Mouse (Mus musculus): ENCODE data around the gene Rbms3. TPM values are rescaled to one million over a fixed set of nuclear protein-coding genes. Genes with fewer than 3 reads are reported as not detected.

The Rbms3 gene
- total RNA-seq, 4 experiments from 2014 or later = 3.4 to 5.5 (median 3.5) TPM

DNA sequence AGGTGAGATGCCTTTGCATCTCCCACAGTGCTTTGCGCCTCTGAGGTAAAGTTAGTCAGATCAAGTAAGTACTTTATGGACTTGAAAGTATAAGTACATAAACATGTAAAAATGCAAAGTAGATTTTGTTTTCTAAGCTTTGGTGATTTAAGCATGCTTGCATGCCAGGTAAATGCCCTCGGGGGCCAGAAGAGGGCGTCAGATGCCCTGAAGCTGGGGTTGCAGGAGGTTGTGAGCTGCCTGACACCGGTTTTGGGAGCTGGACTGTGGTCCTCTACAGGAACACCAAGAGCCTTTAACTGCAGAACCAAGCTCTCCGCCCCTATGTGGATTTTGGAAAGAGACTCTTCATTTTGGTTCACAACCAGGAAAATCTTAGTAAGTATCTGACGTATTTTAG lies 652.3 kb downstream of the Rbms3 start:
- no peak for DNase-seq (ENCODE audit: low spot score in 2 of 2)

DNA sequence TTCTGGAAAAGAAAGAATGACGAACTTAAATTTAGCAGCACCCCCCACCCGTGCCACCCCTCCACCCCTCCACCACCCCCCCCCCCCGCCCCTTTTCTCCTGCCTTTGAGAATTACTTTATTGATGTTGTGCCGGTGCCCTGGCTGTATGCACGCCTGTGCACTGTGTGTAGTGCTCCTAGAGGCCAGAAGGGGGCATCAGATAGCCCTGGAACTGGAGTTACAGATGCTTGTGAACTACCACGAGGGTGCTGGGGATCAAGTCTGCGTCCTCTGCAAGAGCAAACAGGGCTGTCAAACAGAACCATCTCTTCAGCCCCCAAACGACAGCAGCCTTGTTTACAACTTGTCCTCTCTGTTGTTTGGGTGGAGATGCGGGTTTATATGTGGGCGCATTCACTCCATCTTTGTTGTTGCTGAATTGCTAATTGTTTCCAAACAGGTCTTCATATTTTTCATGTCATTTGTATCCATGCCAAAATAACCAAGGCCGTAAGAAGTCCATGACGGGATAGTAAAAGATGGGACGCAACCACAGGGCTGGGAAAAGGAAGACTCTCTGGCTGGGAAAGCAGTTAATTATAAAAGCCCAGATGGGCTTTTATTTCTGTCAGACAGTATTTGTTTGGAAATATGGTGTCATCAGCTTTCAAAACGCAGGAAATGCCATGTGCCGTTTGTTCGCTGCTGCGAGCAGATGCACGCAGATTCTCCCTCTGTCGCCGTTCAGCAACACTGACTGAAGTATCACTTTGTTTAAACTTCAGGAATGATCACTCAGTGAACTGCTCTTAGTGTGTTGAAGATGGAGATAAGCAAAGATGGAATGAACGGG lies 652.9 kb downstream of the Rbms3 start:
- no peak for DNase-seq (ENCODE audit: low spot score in 2 of 2)

DNA sequence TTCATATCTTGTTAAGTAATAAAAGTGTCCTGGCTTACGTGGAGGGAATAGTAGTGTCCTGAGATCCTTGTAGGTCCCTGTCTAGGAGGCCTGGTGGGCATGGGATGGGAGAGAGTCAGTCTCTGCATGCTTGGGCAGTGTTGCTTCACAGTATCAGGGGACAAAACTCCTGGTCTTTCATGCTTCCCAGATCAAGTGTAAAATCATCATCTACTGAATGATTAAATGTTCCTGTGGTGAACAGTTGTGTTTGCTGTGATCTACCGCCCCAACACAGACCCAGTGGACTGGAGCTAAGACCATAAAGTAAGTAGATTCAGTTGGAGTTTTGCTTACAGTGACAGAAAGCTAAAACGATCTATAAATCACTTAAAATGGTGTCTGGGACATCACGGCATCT lies 654.4 kb downstream of the Rbms3 start:
- no peak for DNase-seq (ENCODE audit: low spot score in 2 of 2)

DNA sequence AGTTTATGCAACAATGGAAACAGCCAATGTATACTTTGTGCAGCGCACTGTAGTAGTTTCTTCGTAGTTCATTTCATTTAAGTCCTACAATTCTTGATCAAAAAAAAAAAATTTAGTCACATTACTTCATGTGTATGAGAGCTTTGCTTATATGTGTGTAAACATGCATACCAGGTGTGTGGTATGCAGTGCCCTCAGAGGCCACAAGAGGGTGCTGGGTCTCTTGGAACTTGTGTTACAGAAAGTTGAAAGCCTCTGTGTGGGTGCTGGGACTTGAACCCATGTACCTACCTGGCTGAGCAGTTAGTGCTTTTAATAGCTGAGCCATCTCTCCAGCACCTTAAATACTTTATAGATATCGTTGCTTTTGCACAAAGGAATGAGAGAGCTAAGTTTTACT lies 655.6 kb downstream of the Rbms3 start:
- DNase-seq (ENCODE audit: low spot score in 2 of 2) = no peak

DNA sequence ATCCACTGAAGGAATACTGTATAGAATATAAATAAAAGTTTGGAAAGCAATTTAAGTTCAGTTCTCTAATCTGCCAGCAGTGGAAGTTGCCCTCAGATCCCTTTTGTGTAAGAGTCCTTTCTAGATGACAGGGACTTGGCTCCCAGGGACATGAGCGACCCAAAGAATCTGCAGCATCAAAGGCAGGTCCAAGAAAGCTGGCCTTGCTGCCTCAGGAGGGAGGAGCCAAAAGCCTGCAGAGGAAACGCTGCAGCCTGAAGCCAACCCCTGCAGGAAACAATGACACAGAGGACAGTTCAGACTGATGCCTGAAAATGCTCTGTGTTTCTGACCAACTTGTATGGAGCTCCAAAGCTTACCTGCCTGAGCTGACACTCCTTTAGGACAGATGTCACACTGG lies 656.1 kb downstream of the Rbms3 start:
- DNase-seq (ENCODE audit: low spot score in 2 of 2) = no peak

DNA sequence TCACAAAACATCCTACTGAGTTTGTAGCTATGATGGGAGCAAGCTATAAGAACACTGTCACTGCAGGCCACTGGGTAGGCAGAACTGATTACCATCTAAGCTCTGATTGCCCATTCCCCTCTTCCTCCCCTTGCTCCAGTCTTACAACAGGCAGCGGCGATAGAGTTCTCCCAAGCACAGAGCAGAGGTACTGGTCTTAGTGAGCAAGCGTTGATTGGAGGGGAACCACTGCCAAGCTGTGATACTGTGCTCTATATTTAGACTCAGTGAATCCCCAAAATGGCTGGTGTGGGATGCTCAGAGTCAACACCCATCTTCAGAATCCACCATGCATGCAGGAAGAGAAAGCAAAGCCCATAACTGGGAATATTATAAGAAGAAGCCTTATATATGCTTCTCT lies 662.4 kb downstream of the Rbms3 start:
- no peak for DNase-seq (ENCODE audit: low spot score in 2 of 2)

DNA sequence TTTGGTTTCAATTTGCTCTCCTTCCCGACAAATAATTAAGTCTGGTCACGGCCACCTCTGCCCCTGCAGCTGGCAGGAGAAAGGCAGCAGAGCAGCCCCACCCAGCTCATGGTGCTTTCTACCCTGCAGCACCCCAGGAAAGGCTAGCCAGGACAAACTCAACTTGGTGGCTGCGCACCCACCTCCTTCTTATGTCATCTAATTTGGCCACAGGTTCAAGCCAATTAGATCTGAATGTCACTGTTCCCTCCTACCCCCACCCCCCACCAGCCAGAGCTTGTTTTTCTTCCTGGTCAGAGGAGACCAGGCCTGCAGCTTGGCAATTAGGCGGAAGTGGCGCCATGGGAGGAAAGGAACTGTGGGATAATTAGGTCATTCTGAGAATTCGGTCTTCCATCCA lies 664.0 kb downstream of the Rbms3 start:
- no peak for DNase-seq (ENCODE audit: low spot score in 2 of 2)

DNA sequence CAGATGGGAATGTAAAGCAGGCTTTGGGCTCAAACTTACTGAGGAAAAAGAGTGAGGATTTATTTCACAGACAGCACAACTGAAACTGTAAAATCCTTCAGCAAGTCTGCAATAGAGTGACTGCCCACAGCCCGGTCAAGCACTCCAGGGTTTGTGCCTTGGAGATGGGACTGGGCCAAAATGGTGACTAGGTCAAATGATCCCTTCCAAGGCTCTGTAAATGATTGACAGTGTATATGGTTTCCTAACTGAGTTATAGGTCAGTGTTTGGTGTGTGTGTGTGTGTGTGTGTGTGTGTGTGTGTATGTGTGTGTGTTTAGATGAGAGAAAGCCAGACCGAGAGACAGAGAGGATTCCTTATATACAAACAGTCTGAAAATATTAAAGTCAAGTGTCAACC lies 673.6 kb downstream of the Rbms3 start:
- no peak for DNase-seq (ENCODE audit: low spot score in 2 of 2)

DNA sequence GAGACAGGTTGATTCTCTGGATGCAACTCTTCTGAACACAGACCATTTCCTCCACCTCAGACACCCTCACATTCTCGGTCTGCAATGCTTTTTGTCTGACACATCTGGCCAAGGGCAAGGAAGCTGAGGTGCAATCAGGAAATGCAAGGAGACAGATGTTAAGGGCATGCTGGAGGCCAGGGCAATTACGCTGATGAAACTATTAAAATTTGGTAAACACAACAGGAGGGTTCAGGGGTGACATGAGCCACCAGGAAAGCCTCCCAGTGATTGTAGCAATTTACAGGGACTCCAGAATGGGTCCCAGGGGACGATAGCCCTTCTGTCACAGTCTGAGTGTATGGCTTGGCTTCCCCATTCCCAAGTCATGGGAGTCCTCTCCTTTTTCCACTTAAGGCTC lies 681.5 kb downstream of the Rbms3 start:
- DNase-seq (ENCODE audit: low spot score in 2 of 2) = no peak

DNA sequence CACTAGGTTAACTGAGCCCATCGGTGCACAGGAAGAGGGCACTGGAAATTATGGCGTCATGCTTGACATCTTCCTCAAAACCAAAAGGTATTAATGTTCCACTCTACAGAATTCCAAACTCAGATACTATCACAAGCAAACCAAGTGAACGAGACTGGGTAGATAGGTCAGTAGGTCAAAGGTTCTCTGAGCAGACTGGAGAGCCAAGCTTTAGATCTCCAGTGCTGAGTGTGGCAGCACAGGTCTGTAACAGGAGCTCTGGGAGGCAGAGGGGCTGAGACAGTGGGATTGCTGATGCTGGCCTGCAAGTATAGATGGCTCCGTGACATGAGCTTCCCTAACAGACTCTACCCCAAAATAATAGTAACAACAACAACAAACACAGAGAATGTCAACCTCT lies 682.3 kb downstream of the Rbms3 start:
- no peak for DNase-seq (ENCODE audit: low spot score in 2 of 2)

DNA sequence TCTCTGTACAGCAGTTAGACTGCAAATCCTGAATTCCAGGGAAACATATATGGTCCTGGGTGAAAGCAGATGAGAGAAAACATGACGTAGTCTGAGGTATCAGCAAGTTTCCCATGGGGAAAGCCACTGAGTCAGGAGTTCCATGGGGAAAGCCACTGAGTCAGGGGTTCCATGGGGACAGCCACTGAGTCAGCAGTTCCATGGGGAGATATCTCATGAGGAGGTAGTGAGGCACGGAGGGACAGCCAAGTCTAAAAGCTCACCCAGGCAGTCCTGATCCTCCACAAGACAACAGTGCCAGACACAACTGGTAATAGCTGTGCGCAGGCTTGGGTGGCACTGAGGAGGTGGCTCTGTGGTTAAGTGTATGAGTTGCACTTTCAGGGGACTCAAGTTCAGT lies 682.9 kb downstream of the Rbms3 start:
- DNase-seq (ENCODE audit: low spot score in 2 of 2) = no peak

DNA sequence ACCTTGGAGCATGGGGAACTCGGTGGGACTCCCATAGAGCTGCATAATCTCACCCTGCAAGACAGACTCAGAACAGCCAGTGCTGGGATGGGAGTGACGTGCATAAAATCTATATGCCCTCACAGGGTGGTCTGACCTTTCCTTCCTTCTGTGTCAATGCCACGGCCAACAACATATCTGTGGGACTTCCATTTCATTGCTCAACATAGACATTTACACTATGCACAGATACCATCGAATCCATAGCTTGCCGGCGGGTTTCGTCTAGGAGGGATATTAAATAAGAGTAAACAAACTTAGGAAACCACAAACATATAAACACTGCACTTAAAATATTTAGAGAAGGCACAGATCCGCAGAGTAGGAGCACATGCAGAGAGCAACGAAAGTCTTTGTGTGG lies 684.0 kb downstream of the Rbms3 start:
- no peak for DNase-seq (ENCODE audit: low spot score in 2 of 2)

DNA sequence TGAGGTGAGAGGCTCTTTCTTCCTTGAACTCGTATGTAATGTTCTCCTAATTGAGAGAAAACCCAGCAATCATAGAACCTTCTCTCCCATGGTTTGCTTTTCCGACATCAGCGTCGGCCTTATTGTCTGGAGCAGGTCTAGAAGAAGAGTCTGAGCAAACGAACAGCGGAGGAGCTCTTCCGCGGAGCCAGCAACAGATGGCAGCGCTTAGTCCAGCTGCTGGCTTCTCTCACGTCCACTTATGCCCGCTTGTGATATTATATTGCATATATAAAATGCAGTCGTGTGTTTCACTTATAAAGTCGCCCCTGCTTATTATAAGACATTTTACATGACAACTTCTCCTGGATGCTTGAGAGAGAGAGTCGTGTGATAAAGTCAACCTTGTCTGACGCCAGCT lies 685.8 kb downstream of the Rbms3 start:
- DNase-seq (ENCODE audit: low spot score in 2 of 2) = no peak

DNA sequence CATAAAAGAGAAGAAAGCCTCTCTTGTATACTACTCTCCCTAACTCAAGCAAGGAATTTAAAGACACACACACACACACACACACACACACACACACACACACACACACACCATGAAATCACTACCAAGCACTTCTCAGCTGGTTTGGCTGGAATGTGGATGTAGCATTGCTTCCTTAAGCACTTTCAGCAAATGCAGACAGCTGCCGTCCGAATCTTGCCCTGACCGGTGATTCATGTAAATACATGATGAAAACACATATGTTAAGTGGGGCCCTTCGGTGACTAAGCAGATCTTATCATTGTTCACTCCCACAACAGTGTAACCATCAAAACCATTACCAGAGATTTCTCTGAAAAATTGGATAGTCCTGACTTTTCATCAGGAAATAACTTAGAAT lies 688.6 kb downstream of the Rbms3 start:
- no peak for DNase-seq (ENCODE audit: low spot score in 2 of 2)

DNA sequence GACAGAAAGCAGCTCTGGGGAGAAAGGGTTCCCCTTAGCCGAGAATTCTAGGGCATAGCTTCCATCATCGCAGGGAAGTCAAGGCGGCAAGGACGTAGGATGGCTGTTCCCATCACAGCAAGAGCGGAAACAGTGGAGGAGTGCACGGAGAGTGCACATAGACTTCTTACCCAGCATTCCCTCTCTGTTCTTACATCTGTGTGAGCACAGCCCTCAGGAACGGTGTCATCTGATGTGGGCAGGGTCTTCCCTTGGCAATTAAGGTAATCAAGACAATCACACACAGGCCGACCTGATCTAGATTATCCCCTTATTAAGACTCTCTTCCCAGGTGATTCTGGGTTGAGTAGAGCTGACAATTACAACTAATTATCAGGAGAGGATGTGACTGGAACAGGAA lies 689.0 kb downstream of the Rbms3 start:
- no peak for DNase-seq (ENCODE audit: low spot score in 2 of 2)

DNA sequence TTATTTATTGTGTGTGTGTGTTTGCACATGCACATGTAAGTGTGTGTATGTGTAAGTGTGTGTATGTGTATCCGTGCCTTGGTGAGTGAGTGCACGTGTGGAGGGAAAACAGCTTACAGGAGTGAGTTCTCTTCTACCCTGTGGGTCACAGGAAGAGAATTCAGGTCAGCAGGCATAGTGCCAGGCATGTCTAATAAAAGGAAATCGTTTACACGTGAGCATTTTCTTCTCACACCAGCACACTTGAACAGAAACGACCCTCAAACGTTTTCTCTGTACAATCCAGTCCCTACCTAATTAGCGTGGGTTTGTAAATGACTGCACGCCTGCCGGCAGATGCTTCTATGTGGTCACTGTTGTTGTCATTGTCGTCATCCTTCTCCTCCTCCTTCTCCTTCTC lies 701.4 kb downstream of the Rbms3 start:
- DNase-seq (ENCODE audit: low spot score in 2 of 2) = no peak

DNA sequence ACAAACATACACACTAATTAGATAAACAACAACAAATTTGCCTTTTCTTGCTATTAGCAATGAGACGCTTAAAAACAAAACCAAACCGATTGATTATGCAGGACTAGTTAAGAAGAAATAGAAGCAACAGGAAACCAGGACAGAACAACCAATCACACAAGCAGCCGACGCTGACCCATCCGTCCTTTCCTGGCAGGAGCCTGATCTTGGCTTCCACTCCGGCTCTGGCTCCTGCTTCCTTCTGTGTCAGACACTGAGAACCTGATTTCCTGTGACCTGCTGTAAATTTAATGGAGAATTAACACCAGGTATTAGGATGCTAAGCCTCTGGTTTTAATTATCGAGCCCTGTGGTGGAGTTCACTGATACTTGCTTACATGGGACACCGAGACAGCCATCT lies 706.6 kb downstream of the Rbms3 start:
- peak in 1 of 2 experiments; percentile 10 for DNase-seq (ENCODE audit: low spot score in 2 of 2)

DNA sequence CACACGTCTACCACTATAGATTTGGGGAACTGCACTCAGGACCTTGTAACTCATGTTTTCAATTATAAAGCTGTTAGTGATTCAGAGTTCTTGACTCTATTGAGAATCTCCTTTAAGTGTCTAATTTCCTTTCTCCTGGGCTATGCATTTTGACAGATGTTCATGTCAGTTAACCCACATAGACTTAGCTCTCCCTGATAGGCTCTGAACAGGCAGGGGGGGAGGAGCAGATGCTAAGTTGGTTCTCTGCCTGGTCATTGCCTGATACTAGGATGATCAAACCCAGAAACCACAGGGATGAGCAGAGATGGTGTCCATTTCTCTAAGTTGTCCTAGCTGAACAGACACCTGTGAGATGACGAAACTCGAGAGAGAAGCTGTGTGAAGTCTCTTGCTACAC lies 707.2 kb downstream of the Rbms3 start:
- DNase-seq (ENCODE audit: low spot score in 2 of 2) = no peak

DNA sequence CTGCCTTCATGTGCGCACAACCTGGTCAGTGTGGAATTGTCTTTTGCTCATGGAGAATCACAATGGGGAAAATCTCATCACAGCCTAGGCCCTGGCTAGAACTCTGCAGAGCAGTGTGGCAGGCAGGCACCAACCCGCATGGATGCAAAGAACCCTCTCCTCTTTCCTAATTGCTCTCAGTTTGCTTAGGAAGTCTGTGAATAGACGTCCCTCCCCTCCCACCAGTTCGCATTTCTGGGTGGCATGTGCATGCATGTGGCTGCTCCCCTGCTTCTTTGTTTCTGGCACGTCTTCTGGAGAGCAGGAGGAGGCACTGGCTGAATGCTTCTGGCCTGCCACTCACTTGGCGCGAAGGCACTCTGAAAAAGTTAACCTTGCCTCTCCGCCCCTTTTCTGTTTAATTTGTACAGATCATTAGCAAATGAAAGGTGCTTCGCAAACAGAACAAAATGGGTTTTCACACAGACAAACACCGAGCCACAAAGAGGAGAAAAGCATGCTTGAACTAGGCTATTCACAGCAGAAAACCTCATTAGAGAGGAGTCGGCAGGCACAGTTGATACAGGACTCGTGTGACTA lies 710.2 kb downstream of the Rbms3 start:
- DNase-seq (ENCODE audit: low spot score in 2 of 2) = no peak

DNA sequence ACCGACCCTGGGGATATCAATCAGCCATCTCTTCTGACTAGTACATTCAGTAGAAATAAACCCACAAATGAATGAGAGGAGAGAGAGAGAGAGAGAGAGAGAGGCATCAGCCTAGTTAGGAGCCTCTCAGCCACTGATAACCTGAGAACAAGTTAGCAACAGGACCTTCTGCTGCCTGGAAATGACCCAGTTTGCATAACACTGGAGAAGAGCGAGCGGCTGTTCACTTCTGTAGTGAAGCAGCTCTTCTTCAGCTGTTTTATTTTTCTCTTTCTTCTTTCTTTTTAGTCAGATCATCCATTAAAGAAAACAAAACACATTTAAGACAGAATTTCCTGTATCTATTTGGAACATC lies 717.2 kb downstream of the Rbms3 start:
- DNase-seq (ENCODE audit: low spot score in 2 of 2) = no peak

DNA sequence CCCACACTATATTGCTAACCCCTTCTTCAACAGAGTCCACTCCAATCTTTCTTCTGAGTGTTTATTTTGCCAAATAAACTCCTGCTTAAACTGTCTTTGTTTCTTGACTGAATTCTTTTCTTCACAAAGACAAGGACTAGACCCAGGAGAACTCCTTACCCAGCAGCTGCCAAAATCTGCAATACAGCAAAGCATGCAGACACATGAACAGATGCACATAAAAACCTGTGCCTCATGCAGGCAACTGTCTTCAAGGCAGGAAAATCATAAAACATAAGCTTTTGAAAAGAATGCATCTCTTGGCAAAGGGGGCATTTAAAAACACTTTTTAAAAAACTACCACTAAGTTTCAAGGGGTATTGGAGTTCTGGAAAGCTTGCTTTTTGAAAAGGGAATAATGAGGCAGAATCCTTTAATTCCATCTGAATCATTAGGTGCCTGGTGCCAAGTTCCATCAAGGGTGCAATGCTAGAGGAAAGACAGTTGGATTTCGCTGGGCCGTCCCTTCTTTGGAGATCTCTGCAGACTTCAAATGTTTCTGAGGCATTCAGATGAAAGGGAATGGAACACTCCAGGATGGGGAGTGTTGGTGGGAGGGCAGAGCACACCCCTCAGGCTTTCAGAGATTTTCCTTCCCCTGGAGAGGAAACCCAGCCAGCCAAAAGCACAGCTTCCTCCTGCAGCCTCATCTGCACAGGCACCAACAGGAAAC lies 717.8 kb downstream of the Rbms3 start:
- no peak for DNase-seq (ENCODE audit: low spot score in 2 of 2)

DNA sequence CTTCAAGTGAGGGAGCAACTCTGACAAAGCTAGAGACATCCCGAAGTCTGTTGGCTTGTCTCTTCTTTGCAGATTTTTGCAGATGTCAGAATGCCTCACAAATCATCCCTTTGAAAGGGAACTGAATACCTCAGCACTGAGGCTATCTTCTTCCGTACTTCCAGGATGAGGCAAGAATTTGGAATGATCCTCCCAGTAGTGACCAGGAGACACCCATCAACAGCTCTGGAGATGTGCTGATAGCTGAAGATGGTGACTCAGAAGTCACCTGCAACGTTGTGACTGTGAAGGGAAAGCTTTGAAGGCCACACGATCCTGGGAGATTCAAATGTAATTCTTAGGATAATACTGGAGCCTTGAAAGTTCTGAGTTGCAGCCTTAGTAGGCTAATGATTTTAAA lies 720.2 kb downstream of the Rbms3 start:
- DNase-seq (ENCODE audit: low spot score in 2 of 2) = no peak

DNA sequence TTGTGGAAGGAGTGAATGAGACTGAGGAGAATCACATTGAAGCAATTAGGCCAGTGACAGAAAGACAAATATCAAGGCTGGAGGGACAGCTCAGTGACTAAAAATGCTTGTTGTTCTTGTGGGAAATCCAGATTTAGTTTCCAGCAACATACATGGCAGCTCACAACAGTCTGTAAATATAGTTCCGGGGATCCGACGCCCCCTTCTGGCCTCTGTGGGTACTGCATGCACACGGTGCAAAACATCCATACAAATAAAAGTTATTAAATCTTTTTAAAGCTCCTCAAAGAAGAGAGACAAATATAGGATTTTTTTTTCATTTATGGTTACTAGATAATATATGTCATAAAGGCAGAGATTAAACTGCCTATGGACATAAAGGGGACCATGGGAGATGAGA lies 722.8 kb downstream of the Rbms3 start:
- no peak for DNase-seq (ENCODE audit: low spot score in 2 of 2)

Measured in gastrocnemius, adult 8-10 months (tissue).